8 mouse cellular contexts compared by ENCODE assay signal in the genomic region with DNA sequence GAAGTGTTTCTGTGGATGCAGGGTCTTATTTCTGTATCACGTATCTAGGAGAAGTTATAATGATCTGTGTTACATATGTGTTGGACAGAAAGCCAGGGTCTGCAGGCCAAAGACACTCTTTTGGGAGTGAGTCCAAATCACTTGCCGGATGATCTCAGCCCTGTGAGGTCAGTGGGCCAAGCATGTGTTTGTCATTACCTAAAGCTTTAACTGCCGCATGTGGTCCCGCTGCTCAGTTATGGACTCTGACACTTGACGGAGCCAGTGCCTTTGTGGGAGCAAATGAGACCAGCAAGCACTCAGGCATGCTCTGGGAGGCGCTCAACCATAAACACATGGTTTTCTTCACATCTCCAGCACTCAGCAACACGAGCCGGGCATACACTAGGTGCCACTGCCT. TPM values are rescaled to one million over a fixed set of nuclear protein-coding genes. Genes with fewer than 3 reads are reported as not detected.
A peak's percentile ranks its signal among the peaks of the same experiment; 100 is the strongest.
DNase-seq lines count a peak whose midpoint lies in the region; ATAC-seq and TF ChIP-seq lines count a peak whose summit lies in the region.
"Had no signal": no experiment of that assay in that cellular context is flagged by ENCODE, and none has a peak within 500 bp of the region (broad histone marks: within the 10 kb centered on the region; RNA-seq: fewer than 3 reads in every experiment).

No protein-coding gene starts in this region.

- no peaks in the 10 kb centered on the region for H3K4me1 ChIP-seq in lung, postnatal 0 days (ENCODE audit: insufficient read depth, low read depth, low read length)
- no peaks in the 10 kb centered on the region for H3K4me1 ChIP-seq in lung, adult 2 months (ENCODE audit: control insufficient read depth, insufficient read depth, low read length)
- H3K4me1 ChIP-seq in embryonic facial prominence, embryonic 11.5 days (ENCODE audit: control insufficient read depth, insufficient read depth, low read length), result no peaks in the 10 kb centered on the region; the same call in 1 of the 2 replicates
- H3K4me1 ChIP-seq in kidney, adult 2 months (ENCODE audit: control insufficient read depth, insufficient read depth, low read length), result no peaks in the 10 kb centered on the region
- H3K4me1 ChIP-seq in olfactory bulb, adult 2 months (ENCODE audit: control insufficient read depth, insufficient read depth, low read length), result peaks cover 18% of the 10 kb centered on the region

- H3K36me3 ChIP-seq in lung, postnatal 0 days (ENCODE audit: insufficient read depth, low read length), result no peaks in the 10 kb centered on the region
- H3K36me3 ChIP-seq in embryonic facial prominence, embryonic 11.5 days (replicated peaks; ENCODE audit: control insufficient read depth, insufficient read depth, low read depth, low read length), result no peaks in the 10 kb centered on the region
- H3K36me3 ChIP-seq in kidney, adult 2 months (ENCODE audit: control insufficient read depth, insufficient read depth, low read length), result no peaks in the 10 kb centered on the region
- H3K36me3 ChIP-seq: heart, embryonic 15.5 days had no signal

- no peak overlapping the region for H3K4me2 ChIP-seq in lung, postnatal 0 days (replicated peaks; ENCODE audit: low read depth, low read length)
- H3K4me2 ChIP-seq in embryonic facial prominence, embryonic 11.5 days (ENCODE audit: low read depth, low read length), result no peak overlapping the region
- H3K4me2 ChIP-seq: heart, embryonic 15.5 days had no signal

- 44% methylated on average over 8 of the region's 8 CpGs for WGBS in lung, postnatal 0 days
- 42% methylated on average over 8 of the region's 8 CpGs for WGBS in lung, adult 2 months
- WGBS in embryonic facial prominence, embryonic 11.5 days, result 16% methylated on average over 8 of the region's 8 CpGs
- 32% methylated on average over 8 of the region's 8 CpGs for WGBS in kidney, adult 2 months
- 47% methylated on average over 8 of the region's 8 CpGs for WGBS in olfactory bulb, adult 2 months

- no peak for TF ChIP-seq EP300 in lung, postnatal 0 days (IDR thresholded peaks at IDR 0.05)

- no peaks in the 10 kb centered on the region for H3K27me3 ChIP-seq in lung, postnatal 0 days (replicated peaks; ENCODE audit: insufficient read depth, low read length)
- no peaks in the 10 kb centered on the region for H3K27me3 ChIP-seq in embryonic facial prominence, embryonic 11.5 days (ENCODE audit: control insufficient read depth, insufficient read depth, low read length)
- no peaks in the 10 kb centered on the region for H3K27me3 ChIP-seq in kidney, adult 2 months (replicated peaks; ENCODE audit: control insufficient read depth, insufficient read depth, low read length)
- H3K27me3 ChIP-seq: heart, embryonic 15.5 days had no signal

- DNase-seq in lung, postnatal 0 days (ENCODE audit: low spot score), result peak; percentile 6
- DNase-seq in lung, adult 2 months, result no peak
- peak; percentile 78 for DNase-seq in embryonic facial prominence, embryonic 11.5 days (ENCODE audit: low spot score)
- DNase-seq in kidney, adult 2 months, result peak; percentile 66
- no peak for DNase-seq in urinary bladder, postnatal 14 days (ENCODE audit: low spot score)

- TF ChIP-seq POLR2A in lung, adult 2 months (IDR thresholded peaks at IDR 0.05; ENCODE audit: borderline replicate concordance, extremely low read depth, low read depth, low read length), result no peak
- no peak for TF ChIP-seq POLR2A in kidney, adult 2 months (IDR thresholded peaks at IDR 0.05; ENCODE audit: low read depth, low read length)
- no peak for TF ChIP-seq POLR2A in olfactory bulb, adult 2 months (IDR thresholded peaks at IDR 0.05; ENCODE audit: insufficient read depth, low read depth, low read length)

- H3K4me3 ChIP-seq in lung, postnatal 0 days (ENCODE audit: low read depth, low read length), result no peak overlapping the region
- no peak overlapping the region for H3K4me3 ChIP-seq in lung, adult 2 months (replicated peaks; ENCODE audit: extremely low read depth, low read depth, low read length)
- H3K4me3 ChIP-seq in embryonic facial prominence, embryonic 11.5 days (ENCODE audit: low read depth, low read length), result no peak overlapping the region
- no peak overlapping the region for H3K4me3 ChIP-seq in kidney, adult 2 months (ENCODE audit: insufficient read depth, low read depth, low read length)
- no peak overlapping the region for H3K4me3 ChIP-seq in olfactory bulb, adult 2 months (ENCODE audit: insufficient read depth, low read depth, low read length)
- H3K4me3 ChIP-seq: heart, embryonic 15.5 days had no signal

- ATAC-seq in lung, postnatal 0 days, result peak; percentile 33; the same call in 1 of the 2 replicates
- no peak; the same call in 1 of the 2 replicates for ATAC-seq in embryonic facial prominence, embryonic 11.5 days (replicated peaks; ENCODE audit: insufficient number of reproducible peaks, low FRiP score, low TSS enrichment, low read depth)
- no peak for ATAC-seq in megakaryocyte-erythroid progenitor cell, adult 5-6 weeks (replicated peaks; ENCODE audit: low FRiP score, low TSS enrichment, poor library complexity, severe bottlenecking)

- TF ChIP-seq CTCF in lung, postnatal 0 days (IDR thresholded peaks at IDR 0.05), result peak; percentile 41
- TF ChIP-seq CTCF in lung, adult 2 months (IDR thresholded peaks at IDR 0.05; ENCODE audit: insufficient read depth, low read length), result no peak
- TF ChIP-seq CTCF in kidney, adult 2 months (conservative IDR thresholded peaks at IDR 0.05; ENCODE audit: insufficient read depth, insufficient read length, low read depth, low read length), result no peak
- TF ChIP-seq CTCF in olfactory bulb, adult 2 months (IDR thresholded peaks at IDR 0.05; ENCODE audit: insufficient read depth, low read depth, low read length), result no peak

- H3K9me3 ChIP-seq in lung, postnatal 0 days (ENCODE audit: low read length), result no peaks in the 10 kb centered on the region
- H3K9me3 ChIP-seq in embryonic facial prominence, embryonic 11.5 days (replicated peaks; ENCODE audit: control insufficient read depth, low read length), result no peaks in the 10 kb centered on the region
- H3K9me3 ChIP-seq: heart, embryonic 15.5 days had no signal

- no peak overlapping the region for H3K9ac ChIP-seq in lung, postnatal 0 days (replicated peaks; ENCODE audit: low read depth)
- no peak overlapping the region for H3K9ac ChIP-seq in embryonic facial prominence, embryonic 11.5 days (replicated peaks; ENCODE audit: low read length)
- H3K9ac ChIP-seq: heart, embryonic 15.5 days had no signal

- no peak overlapping the region for H3K27ac ChIP-seq in lung, postnatal 0 days (ENCODE audit: low read length)
- H3K27ac ChIP-seq in embryonic facial prominence, embryonic 11.5 days (replicated peaks; ENCODE audit: low read depth, low read length), result no peak overlapping the region
- H3K27ac ChIP-seq in kidney, adult 2 months (ENCODE audit: insufficient read depth, low read depth, low read length), result no peak overlapping the region
- peak overlapping the region; percentile 36; the same call in 1 of the 2 replicates for H3K27ac ChIP-seq in olfactory bulb, adult 2 months (ENCODE audit: insufficient read depth, low read depth, low read length)
- H3K27ac ChIP-seq: heart, embryonic 15.5 days had no signal

RNA-seq across cellular contexts. Expression of a gene that starts 45.8 kb away (rescaled TPM):
- polyA plus RNA-seq in lung, postnatal 0 days (2015; fragmentation: Nextera tagmentation; extraction: Ambion mirVana), result 0.33 and 0.45 TPM in 2 replicates
- 0.06 and 0.09 TPM in 2 replicates for polyA plus RNA-seq in lung, adult 2 months (2012; rRNA removed)
- 0.99 and 1.0 TPM in 2 replicates for polyA plus RNA-seq in embryonic facial prominence, embryonic 11.5 days (2014; fragmentation: Nextera tagmentation; extraction: Ambion mirVana)
- polyA plus RNA-seq in kidney, adult 2 months (2012; rRNA removed), result 0.03 and 0.05 TPM in 2 replicates
- polyA plus RNA-seq in olfactory bulb, adult 2 months (2012; ENCODE audit: insufficient read depth, insufficient read length, low replicate concordance, missing spikeins), result not detected in 2 replicates
- total RNA-seq in megakaryocyte-erythroid progenitor cell, adult 5-6 weeks (2014; fragmentation: Nextera tagmentation), result 0.42 and 1.1 TPM in 2 replicates
- 0.28 and 1.6 TPM in 2 replicates for total RNA-seq in megakaryocyte-erythroid progenitor cell, adult 5-6 weeks (2017)

Comparison
In these comparisons a context has a peak if more than half of its experiments do, and no peak if none do; other contexts are left out.
1. DNase-seq: peak in lung, postnatal 0 days (single experiment), embryonic facial prominence, embryonic 11.5 days (single experiment) and kidney, adult 2 months (single experiment); none in lung, adult 2 months (single experiment) and urinary bladder, postnatal 14 days (single experiment).
2. RNA of a gene that starts 45.8 kb away (polyA plus RNA-seq): not detected in olfactory bulb, adult 2 months; 0.99 to 1.0 TPM in embryonic facial prominence, embryonic 11.5 days, 0.33 to 0.45 TPM in lung, postnatal 0 days, 0.06 to 0.09 TPM in lung, adult 2 months and 0.03 to 0.05 TPM in kidney, adult 2 months; every median in the first group is over 10 times any median in the second.